Mouse (Mus musculus): ENCODE data around the gene Fam189b.

Fam189b gene

GRCm38 (mm10) chr3:89229276-89229675 lies 46.3 kb downstream of the Fam189b start:
- no peak for DNase-seq (ENCODE audit: low spot score)

- DNase-seq (ENCODE audit: low spot score): no peak
Observed at GRCm38 (mm10) chr3:89230561-89230960, 47.6 kb downstream of the Fam189b start.

- DNase-seq (ENCODE audit: low spot score): no peak
Observed at GRCm38 (mm10) chr3:89231345-89231744, 48.4 kb downstream of the Fam189b start.

GRCm38 (mm10) chr3:89231772-89232275 lies 48.9 kb downstream of the Fam189b start:
- DNase-seq (ENCODE audit: low spot score): no peak

GRCm38 (mm10) chr3:89232614-89233013 lies 49.7 kb downstream of the Fam189b start:
- DNase-seq (ENCODE audit: low spot score): no peak

- no peak for DNase-seq (ENCODE audit: low spot score)
Observed at GRCm38 (mm10) chr3:89233562-89234110, 50.7 kb downstream of the Fam189b start.

- DNase-seq (ENCODE audit: low spot score): no peak
Observed at GRCm38 (mm10) chr3:89236516-89236915, 53.6 kb downstream of the Fam189b start.

GRCm38 (mm10) chr3:89237682-89238081 lies 54.7 kb downstream of the Fam189b start:
- DNase-seq (ENCODE audit: low spot score): no peak

GRCm38 (mm10) chr3:89238494-89238893 lies 55.6 kb downstream of the Fam189b start:
- DNase-seq (ENCODE audit: low spot score): no peak
